Mouse (Mus musculus) stomach, embryonic 14.5 days (tissue): ENCODE measurements at regions not wholly inside any gene's neighbourhood (a gene's known extent, or its start where the extent isn't known, plus 50 kb on each side); places are given as distances from the start of the nearest gene placed in this dataset.

Experiments
- ATAC-seq: fragments of 200-750 bp; cut with Nextera tagmentation; 2 replicates; pipeline ENCODE4 v1.8.0; 2017; ENCODE audit warnings: low read depth, moderate TSS enrichment; ENCODE audit not compliant: insufficient number of reproducible peaks, insufficient read depth, low FRiP score
- H3K27ac ChIP-seq: fragments of 300-500 bp; sonication (generic); 2 replicates; pipeline ENCODE4 v1.5.1; 2014; ENCODE audit warnings: mild to moderate bottlenecking, low read length, moderate library complexity, mixed read lengths
- H3K27me3 ChIP-seq: fragments of 300-500 bp; sonication (generic); 2 replicates; pipeline ENCODE4 v1.6.1; 2014; ENCODE audit warnings: low read length, control low read depth, mixed read lengths; ENCODE audit not compliant: control insufficient read depth, insufficient read depth
- H3K36me3 ChIP-seq: fragments of 300-500 bp; sonication (generic); 2 replicates; pipeline ENCODE4 v1.6.1; 2014; ENCODE audit warnings: mild to moderate bottlenecking, control low read depth, low read length, moderate library complexity, mixed read lengths; ENCODE audit not compliant: control insufficient read depth, insufficient read depth
- H3K4me1 ChIP-seq: fragments of 300-500 bp; sonication (generic); 2 replicates; pipeline ENCODE4 v1.6.1; 2014; ENCODE audit warnings: low read length, control low read depth, mixed read lengths; ENCODE audit not compliant: control insufficient read depth, insufficient read depth
- H3K4me2 ChIP-seq: fragments of 300-500 bp; sonication (generic); replicated peaks from 2 replicates; pipeline ENCODE4 v1.6.1; 2014; ENCODE audit warnings: low read depth, low read length, control low read depth
- H3K4me3 ChIP-seq: fragments of 300-500 bp; sonication (generic); 2 replicates; pipeline ENCODE4 v1.5.1; 2014; ENCODE audit warnings: low read depth, low read length, control low read depth
- H3K9ac ChIP-seq: fragments of 300-500 bp; sonication (generic); replicated peaks from 2 replicates; pipeline ENCODE4 v1.6.1; 2014; ENCODE audit warnings: low read depth, mild to moderate bottlenecking, control low read depth, low read length, moderate library complexity, mixed read lengths
- H3K9me3 ChIP-seq: fragments of 300-500 bp; sonication (generic); 2 replicates; pipeline ENCODE4 v1.6.1; 2016; ENCODE audit warnings: low read depth, low read length, control low read depth; ENCODE audit not compliant: control insufficient read depth
- WGBS: fragments of 180-500 bp; shearing (Covaris S2); extraction: QIAGEN DNeasy Blood & Tissue Kit; methylation state at CpG from one replicate; pipeline ENCODE4 v1.1.7; 2014; 5-methylcytosine and 5-hydroxymethylcytosine counted together

GRCm38 (mm10) chr12:10655185-10655544 is 264.6 kb downstream of the Rdh14 start:
- no peaks in the 10 kb centered on the region for H3K36me3 ChIP-seq
- no peak overlapping the region for H3K9ac ChIP-seq
- H3K4me2 ChIP-seq = no peak overlapping the region
- no peaks in the 10 kb centered on the region for H3K9me3 ChIP-seq
- no peaks in the 10 kb centered on the region for H3K27me3 ChIP-seq
- no peak for ATAC-seq
- no peaks in the 10 kb centered on the region for H3K4me1 ChIP-seq
- no peak overlapping the region for H3K4me3 ChIP-seq
- H3K27ac ChIP-seq = no peak overlapping the region

GRCm38 (mm10) chr12:10658826-10659225 is 268.3 kb downstream of the Rdh14 start:
- H3K9ac ChIP-seq = no peak overlapping the region
- H3K27ac ChIP-seq = no peak overlapping the region
- H3K4me1 ChIP-seq = no peaks in the 10 kb centered on the region
- ATAC-seq = no peak
- no peaks in the 10 kb centered on the region for H3K27me3 ChIP-seq
- no peaks in the 10 kb centered on the region for H3K9me3 ChIP-seq
- WGBS = 77% methylated on average over 2 of the region's 2 CpGs
- H3K4me3 ChIP-seq = no peak overlapping the region
- H3K4me2 ChIP-seq = no peak overlapping the region
- H3K36me3 ChIP-seq = no peaks in the 10 kb centered on the region

GRCm38 (mm10) chr12:10686747-10687146 is 296.2 kb downstream of the Rdh14 start:
- WGBS = 79% methylated on average over 4 of the region's 4 CpGs
- H3K9me3 ChIP-seq = no peaks in the 10 kb centered on the region
- no peaks in the 10 kb centered on the region for H3K36me3 ChIP-seq
- H3K4me1 ChIP-seq = no peaks in the 10 kb centered on the region
- no peak overlapping the region for H3K4me3 ChIP-seq
- no peaks in the 10 kb centered on the region for H3K27me3 ChIP-seq
- ATAC-seq = no peak
- no peak overlapping the region for H3K4me2 ChIP-seq
- no peak overlapping the region for H3K9ac ChIP-seq
- H3K27ac ChIP-seq = no peak overlapping the region
